Mouse (Mus musculus): ENCODE results near the gene Atp6v1e2. TPM values are rescaled to one million over a fixed set of nuclear protein-coding genes. Genes with fewer than 3 reads are reported as not detected.

Gene Atp6v1e2
- not detected in 2 replicates for polyA plus RNA-seq (2015; fragmentation: Nextera tagmentation; extraction: Ambion mirVana)

- 79% methylated on average over 28 of the region's 28 CpGs for WGBS
- Histone ChIP-seq H3K36me3 (no peaks in the 10 kb centered on the region), H3K27me3 (no peaks in the 10 kb centered on the region), H3K9ac (no peak within 1 kb of the TSS), H3K4me2 (no peak within 1 kb of the TSS), H3K27ac (no peak within 1 kb of the TSS), H3K4me3 (replicated peaks) (no peak within 1 kb of the TSS), H3K9me3 (replicated peaks) (no peaks in the 10 kb centered on the region), H3K4me1 (0 out of 2 replicates have a peak, but pooled peaks cover 5% of the 10 kb centered on the region)
- no peak for ATAC-seq (replicated peaks; ENCODE audit: low FRiP score)
Observed at GRCm38 (mm10) chr17:86947840-86948796, at the start of gene Atp6v1e2. Atp6v1e2 (minus strand) TSS chr17:86947897.

GRCm38 (mm10) chr17:86997323-86997722, 49.6 kb upstream of the Atp6v1e2 start:
- Histone ChIP-seq H3K36me3 (peaks cover 30% of the 10 kb centered on the region), H3K27me3 (no peaks in the 10 kb centered on the region), H3K4me2 (no peak overlapping the region), H3K4me1 (no peaks in the 10 kb centered on the region), H3K4me3 (replicated peaks) (no peak overlapping the region), H3K27ac (no peak overlapping the region), H3K9me3 (replicated peaks) (no peaks in the 10 kb centered on the region), H3K9ac (no peak overlapping the region)
- no peak for ATAC-seq (replicated peaks; ENCODE audit: low FRiP score)
- WGBS, result 90% methylated on average over 6 of the region's 6 CpGs

GRCm38 (mm10) chr17:86991306-86991705, 43.6 kb upstream of the Atp6v1e2 start:
- peaks cover 10% of the 10 kb centered on the region for H3K4me1 ChIP-seq
- no peak overlapping the region for H3K27ac ChIP-seq
- H3K9ac ChIP-seq, result no peak overlapping the region
- no peak overlapping the region for H3K4me3 ChIP-seq (replicated peaks)
- 87% methylated on average over 8 of the region's 8 CpGs for WGBS
- no peaks in the 10 kb centered on the region for H3K9me3 ChIP-seq (replicated peaks)
- H3K4me2 ChIP-seq, result no peak overlapping the region
- H3K36me3 ChIP-seq, result 0 out of 2 replicates have a peak, but pooled peaks cover 4% of the 10 kb centered on the region
- H3K27me3 ChIP-seq, result no peaks in the 10 kb centered on the region
- ATAC-seq (replicated peaks; ENCODE audit: low FRiP score), result no peak

- Histone ChIP-seq H3K36me3 (peaks cover 1% of the 10 kb centered on the region; the same call in 1 of the 2 replicates), H3K9ac (no peak overlapping the region), H3K4me2 (no peak overlapping the region), H3K27me3 (no peaks in the 10 kb centered on the region), H3K27ac (no peak overlapping the region), H3K9me3 (replicated peaks) (no peaks in the 10 kb centered on the region), H3K4me1 (peaks cover 22% of the 10 kb centered on the region), H3K4me3 (replicated peaks) (no peak overlapping the region)
- 65% methylated on average over 6 of the region's 6 CpGs for WGBS
- ATAC-seq (replicated peaks; ENCODE audit: low FRiP score), result no peak
Observed at GRCm38 (mm10) chr17:86988601-86989184, 41.0 kb upstream of the Atp6v1e2 start.

- H3K36me3 ChIP-seq, result peaks cover 5% of the 10 kb centered on the region; the same call in 1 of the 2 replicates
- no peak overlapping the region for H3K9ac ChIP-seq
- peaks cover 26% of the 10 kb centered on the region for H3K4me1 ChIP-seq
- H3K27ac ChIP-seq, result no peak overlapping the region
- H3K27me3 ChIP-seq, result no peaks in the 10 kb centered on the region
- ATAC-seq (replicated peaks; ENCODE audit: low FRiP score), result no peak
- H3K4me3 ChIP-seq (replicated peaks), result no peak overlapping the region
- no peaks in the 10 kb centered on the region for H3K9me3 ChIP-seq (replicated peaks)
- H3K4me2 ChIP-seq, result no peak overlapping the region
- 79% methylated on average over 5 of the region's 5 CpGs for WGBS
Observed at GRCm38 (mm10) chr17:86988161-86988560, 40.5 kb upstream of the Atp6v1e2 start.

GRCm38 (mm10) chr17:86986449-86987138, 38.9 kb upstream of the Atp6v1e2 start:
- peaks cover 16% of the 10 kb centered on the region for H3K36me3 ChIP-seq
- H3K9me3 ChIP-seq (replicated peaks), result no peaks in the 10 kb centered on the region
- WGBS, result 45% methylated on average over 17 of the region's 17 CpGs
- H3K27ac ChIP-seq, result peak overlapping the region; percentile 34; the same call in 1 of the 2 replicates
- no peak overlapping the region for H3K9ac ChIP-seq
- no peaks in the 10 kb centered on the region for H3K27me3 ChIP-seq
- H3K4me1 ChIP-seq, result peaks cover 31% of the 10 kb centered on the region
- H3K4me2 ChIP-seq, result peak overlapping the region; percentile 35
- ATAC-seq (replicated peaks; ENCODE audit: low FRiP score), result no peak
- H3K4me3 ChIP-seq (replicated peaks), result no peak overlapping the region

- no peak overlapping the region for H3K9ac ChIP-seq
- 0 out of 2 replicates have a peak, but pooled peaks have one; percentile 12 for ATAC-seq (replicated peaks; ENCODE audit: low FRiP score)
- peaks cover 43% of the 10 kb centered on the region for H3K36me3 ChIP-seq
- 55% methylated on average over 9 of the region's 9 CpGs for WGBS
- peaks cover 31% of the 10 kb centered on the region for H3K4me1 ChIP-seq
- no peak overlapping the region for H3K4me2 ChIP-seq
- H3K27me3 ChIP-seq, result no peaks in the 10 kb centered on the region
- no peak overlapping the region for H3K4me3 ChIP-seq (replicated peaks)
- H3K9me3 ChIP-seq (replicated peaks), result no peaks in the 10 kb centered on the region
- no peak overlapping the region for H3K27ac ChIP-seq
Observed at GRCm38 (mm10) chr17:86982497-86982896, 34.8 kb upstream of the Atp6v1e2 start.

- no peaks in the 10 kb centered on the region for H3K27me3 ChIP-seq
- H3K36me3 ChIP-seq, result peaks cover 43% of the 10 kb centered on the region
- H3K4me3 ChIP-seq (replicated peaks), result no peak overlapping the region
- ATAC-seq (replicated peaks; ENCODE audit: low FRiP score), result no peak
- H3K9me3 ChIP-seq (replicated peaks), result no peaks in the 10 kb centered on the region
- H3K4me1 ChIP-seq, result peaks cover 26% of the 10 kb centered on the region
- no peak overlapping the region for H3K27ac ChIP-seq
- H3K9ac ChIP-seq, result no peak overlapping the region
- no peak overlapping the region for H3K4me2 ChIP-seq
- 99% methylated on average over 2 of the region's 2 CpGs for WGBS
Observed at GRCm38 (mm10) chr17:86981701-86982100, 34.0 kb upstream of the Atp6v1e2 start.

GRCm38 (mm10) chr17:86981205-86981604, 33.5 kb upstream of the Atp6v1e2 start:
- 100% methylated on average over 1 of the region's 1 CpGs for WGBS

GRCm38 (mm10) chr17:86978496-86978895, 30.8 kb upstream of the Atp6v1e2 start:
- H3K4me3 ChIP-seq (replicated peaks), result no peak overlapping the region
- H3K9ac ChIP-seq, result no peak overlapping the region
- no peak overlapping the region for H3K4me2 ChIP-seq
- 84% methylated on average over 6 of the region's 6 CpGs for WGBS
- H3K36me3 ChIP-seq, result peaks cover 67% of the 10 kb centered on the region
- no peaks in the 10 kb centered on the region for H3K9me3 ChIP-seq (replicated peaks)
- H3K27me3 ChIP-seq, result no peaks in the 10 kb centered on the region
- ATAC-seq (replicated peaks; ENCODE audit: low FRiP score), result no peak
- H3K27ac ChIP-seq, result no peak overlapping the region
- 0 out of 2 replicates have a peak, but pooled peaks cover 7% of the 10 kb centered on the region for H3K4me1 ChIP-seq

More at GRCm38 (mm10) chr17:86981205-86981604, 33.5 kb upstream of the Atp6v1e2 start:
- Histone ChIP-seq H3K9me3 (replicated peaks) (no peaks in the 10 kb centered on the region), H3K36me3 (peaks cover 44% of the 10 kb centered on the region), H3K9ac (no peak overlapping the region), H3K4me3 (replicated peaks) (no peak overlapping the region), H3K4me2 (no peak overlapping the region), H3K27ac (no peak overlapping the region), H3K4me1 (peaks cover 21% of the 10 kb centered on the region), H3K27me3 (no peaks in the 10 kb centered on the region)
- no peak for ATAC-seq (replicated peaks; ENCODE audit: low FRiP score)

GRCm38 (mm10) chr17:86976387-86976786, 28.7 kb upstream of the Atp6v1e2 start:
- 71% methylated on average over 10 of the region's 10 CpGs for WGBS

More at GRCm38 (mm10) chr17:86976387-86976786, 28.7 kb upstream of the Atp6v1e2 start:
- Histone ChIP-seq H3K9me3 (replicated peaks) (no peaks in the 10 kb centered on the region), H3K4me2 (no peak overlapping the region), H3K4me1 (no peaks in the 10 kb centered on the region), H3K27me3 (no peaks in the 10 kb centered on the region), H3K27ac (no peak overlapping the region), H3K4me3 (replicated peaks) (no peak overlapping the region), H3K9ac (no peak overlapping the region), H3K36me3 (peaks cover 72% of the 10 kb centered on the region)
- ATAC-seq (replicated peaks; ENCODE audit: low FRiP score), result no peak

All from kidney, embryonic 15.5 days (tissue).